Mouse (Mus musculus): ENCODE measurements around the gene Olfr372.
"Not testable (repeated sequence)": the region's sequence is repeated elsewhere in the genome, so short reads cannot be mapped to it uniquely, and the experiment has no call there.

Olfr372 gene

DNA sequence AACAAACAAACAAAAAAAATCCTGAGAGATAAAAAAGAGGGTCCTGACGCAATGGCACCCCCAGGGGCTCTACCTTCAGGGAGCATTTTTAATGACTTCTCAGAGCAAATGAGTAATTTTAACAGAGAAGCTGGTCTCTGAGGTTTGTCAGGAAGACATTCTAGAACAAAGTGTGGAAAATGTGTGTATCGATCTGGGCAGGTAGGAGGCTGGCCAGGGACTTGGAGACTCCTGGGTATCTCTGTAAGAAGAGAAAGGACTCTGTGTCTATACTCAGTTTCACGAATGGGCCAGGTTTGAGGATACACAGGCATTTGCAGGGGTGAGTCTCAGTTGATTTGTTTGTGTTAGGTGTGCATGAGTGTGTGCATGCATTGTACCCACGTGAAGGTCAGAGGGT is at the start of gene Olfr372:
Gene Olfr372, plus strand, starts transcription at position 301 of the 400 bp plus-strand sequence.
- not testable (repeated sequence) for DNase-seq (ENCODE audit: low spot score in 2 of 2)

DNA sequence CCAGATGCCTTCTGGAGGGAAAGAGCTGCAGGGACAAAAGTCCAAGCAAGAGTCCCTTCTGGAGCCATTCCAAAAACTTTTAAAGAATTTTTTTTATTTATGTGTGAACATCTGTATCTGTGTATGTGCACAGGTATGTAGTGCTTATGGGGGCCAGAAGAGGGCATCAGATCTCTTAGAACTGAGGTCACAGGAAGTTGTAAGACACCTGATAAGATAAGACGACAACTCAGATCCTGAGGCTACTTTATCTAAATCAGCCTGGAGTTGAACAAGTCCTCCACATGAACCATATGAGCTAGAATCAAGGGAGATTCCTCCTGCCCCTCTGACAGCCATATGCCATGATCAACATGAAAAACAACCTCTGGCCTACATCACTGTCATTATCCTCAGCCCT is 41.6 kb upstream of the Olfr372 start:
- DNase-seq (ENCODE audit: low spot score in 2 of 2) = no peak

- DNase-seq (ENCODE audit: low spot score in 2 of 2) = no peak
Measured at GRCm38 (mm10) chr8:72000223-72000622, 40.8 kb upstream of the Olfr372 start.

DNA sequence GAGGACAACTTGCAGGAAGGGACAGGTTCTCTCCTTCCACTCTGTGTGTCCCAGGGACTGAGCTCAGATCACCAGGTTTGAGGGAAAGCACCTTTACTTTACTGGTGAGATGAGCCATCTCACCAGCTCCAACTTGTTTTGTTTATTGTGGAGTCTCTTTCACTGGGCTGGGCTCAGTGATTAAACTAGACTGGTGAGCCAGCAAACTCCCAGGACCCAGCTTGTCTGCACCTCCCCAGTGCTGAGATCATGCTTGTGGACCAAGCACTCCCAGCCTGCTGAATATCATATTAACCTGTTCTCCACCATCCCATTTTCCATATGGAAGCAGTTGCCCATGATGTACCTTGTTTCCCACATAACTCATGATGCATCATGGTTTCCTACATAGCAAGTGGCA is 38.1 kb upstream of the Olfr372 start:
- DNase-seq (ENCODE audit: low spot score in 2 of 2) = no peak

GRCm38 (mm10) chr8:72005912-72006311 is 35.1 kb upstream of the Olfr372 start:
- no peak for DNase-seq (ENCODE audit: low spot score in 2 of 2)

DNA sequence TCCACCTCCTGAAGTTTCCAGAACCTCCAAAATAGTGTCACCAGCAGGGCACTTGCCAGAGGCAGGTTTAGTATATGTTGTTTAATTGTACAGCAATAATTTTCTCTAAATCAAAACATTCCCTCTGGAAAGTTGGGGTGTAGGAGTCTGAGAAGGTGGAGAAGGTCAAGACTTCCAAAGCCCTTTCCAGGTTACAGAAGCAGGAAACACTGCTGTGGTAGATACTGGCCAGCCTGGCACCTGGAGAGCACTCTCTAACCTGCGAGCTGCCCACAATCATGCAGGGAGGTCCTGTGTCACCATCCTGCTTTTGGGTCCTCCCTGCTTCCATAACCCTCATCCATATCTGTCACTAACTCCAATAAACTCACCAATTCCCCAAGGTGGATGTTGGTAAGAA is 34.3 kb upstream of the Olfr372 start:
- no peak for DNase-seq (ENCODE audit: low spot score in 2 of 2)

GRCm38 (mm10) chr8:72008134-72008641 is 32.8 kb upstream of the Olfr372 start:
- DNase-seq (ENCODE audit: low spot score in 2 of 2) = peak; percentile 75 to 79

DNA sequence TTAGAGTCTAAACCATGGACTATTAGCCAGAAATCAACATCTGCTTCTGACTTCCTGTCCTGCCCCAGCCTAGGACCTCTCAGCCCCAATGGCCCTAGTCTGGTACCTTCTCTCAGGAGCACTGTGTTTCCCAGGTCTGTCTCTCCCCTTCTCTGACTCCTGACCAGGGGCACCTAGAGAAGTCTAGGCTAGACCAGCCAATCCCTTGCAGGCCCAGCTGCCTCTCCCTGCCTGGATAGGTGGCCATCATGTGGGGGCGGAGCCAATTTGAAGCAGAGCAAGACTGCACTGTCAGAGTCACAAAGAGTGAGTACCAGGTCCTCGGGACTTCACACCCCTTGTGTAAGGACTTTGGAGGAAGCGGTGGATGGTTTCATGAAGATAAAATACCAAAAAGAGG is 31.5 kb upstream of the Olfr372 start, which contains the start of gene Cyp4f18:
Gene Cyp4f18, minus strand, starts transcription at position 154 of the 400 bp plus-strand sequence.
- peak; percentile 84 to 86 for DNase-seq (ENCODE audit: low spot score in 2 of 2)

- DNase-seq (ENCODE audit: low spot score in 2 of 2) = peak; percentile 63 to 69
Measured at GRCm38 (mm10) chr8:72013506-72014228, 27.4 kb upstream of the Olfr372 start.

DNA sequence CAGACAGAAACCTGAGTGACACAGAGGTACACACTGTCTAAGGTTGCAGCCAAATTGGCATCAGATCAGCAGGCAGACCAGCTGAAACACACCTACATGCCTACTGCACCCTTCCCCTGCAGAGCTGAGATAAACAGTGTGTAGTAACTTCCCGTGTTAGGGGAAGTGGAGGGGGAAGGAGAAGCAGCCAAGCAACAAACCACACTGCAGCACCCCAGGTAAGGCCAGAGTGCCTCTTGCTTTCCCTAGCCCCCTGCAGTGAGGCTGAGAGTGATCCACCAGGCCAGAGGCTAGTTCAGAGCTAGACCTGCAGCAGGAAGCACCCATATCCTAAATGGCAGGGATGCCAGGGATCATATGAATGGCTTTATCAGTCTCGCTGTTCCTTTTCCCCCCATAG is 23.7 kb upstream of the Olfr372 start:
- DNase-seq (ENCODE audit: low spot score in 2 of 2) = peak; percentile 87 to 88

DNA sequence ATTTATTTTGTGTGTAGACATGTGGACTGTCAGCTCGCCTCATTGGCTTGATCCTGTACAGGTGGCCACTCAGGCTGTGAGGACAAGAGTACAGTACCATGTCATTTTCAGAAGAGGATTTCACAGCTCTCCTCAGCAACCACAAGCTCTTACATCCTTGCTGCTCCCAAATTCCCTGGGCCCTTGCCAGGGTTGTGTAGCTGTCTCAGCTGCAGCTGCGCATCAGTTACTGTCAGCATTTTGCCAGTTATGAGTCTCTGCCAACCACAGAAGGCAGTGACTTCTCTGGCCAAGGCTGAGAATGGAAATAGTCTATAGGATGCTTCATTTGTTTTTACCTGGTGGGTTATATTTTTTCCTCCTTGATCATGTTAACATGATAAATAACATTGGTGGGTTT is 22.9 kb upstream of the Olfr372 start:
- no peak for DNase-seq (ENCODE audit: low spot score in 2 of 2)

DNA sequence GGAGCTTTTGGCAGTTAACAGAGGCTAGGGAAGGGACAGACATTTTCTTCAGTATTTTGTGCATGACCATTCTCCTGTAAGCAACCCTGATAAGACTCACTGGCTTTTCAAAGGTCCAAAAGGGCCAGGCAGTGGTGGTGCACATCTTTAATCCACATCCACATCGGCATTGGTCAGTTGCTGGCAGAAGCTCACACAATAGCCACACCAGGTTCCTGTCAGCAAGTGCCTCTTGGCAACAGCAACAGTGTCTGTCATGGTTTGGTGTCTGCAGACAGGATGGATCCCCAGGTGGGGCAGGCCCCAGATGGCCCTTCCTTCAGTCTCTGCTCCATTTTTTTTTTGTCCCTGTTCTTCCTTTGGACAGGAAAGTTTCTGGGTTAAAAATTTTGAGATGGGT is 22.0 kb upstream of the Olfr372 start:
- not testable (repeated sequence) for DNase-seq (ENCODE audit: low spot score in 2 of 2)

DNA sequence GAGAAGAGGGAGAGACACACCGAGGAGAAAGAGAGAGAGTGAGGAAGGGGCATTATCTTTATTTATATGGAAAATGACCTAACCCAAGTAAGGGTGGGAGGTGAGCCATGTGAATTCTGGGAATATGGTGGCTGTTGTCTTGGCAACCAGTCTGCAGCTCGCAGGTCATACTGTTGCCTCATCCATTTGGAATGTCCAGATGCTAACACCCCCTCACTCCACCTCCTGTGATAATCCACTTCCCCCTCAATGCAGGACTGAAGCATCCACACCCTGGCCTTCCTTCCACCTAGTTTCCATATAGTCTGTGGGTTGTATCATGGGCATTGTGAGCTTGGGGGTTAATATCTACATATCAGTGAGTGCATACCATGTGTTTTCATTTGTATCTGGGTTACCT is 21.2 kb upstream of the Olfr372 start:
- DNase-seq (ENCODE audit: low spot score in 2 of 2) = no peak

- not testable (repeated sequence) for DNase-seq (ENCODE audit: low spot score in 2 of 2)
Measured at GRCm38 (mm10) chr8:72024886-72025285, 16.1 kb upstream of the Olfr372 start.

- DNase-seq (ENCODE audit: low spot score in 2 of 2) = peak; percentile 58 to 61
Measured at GRCm38 (mm10) chr8:72032926-72033325, 8.1 kb upstream of the Olfr372 start.

GRCm38 (mm10) chr8:72042493-72042892 is 1.5 kb downstream of the Olfr372 start:
- DNase-seq (ENCODE audit: low spot score in 2 of 2) = peak; percentile 37 to 41

DNA sequence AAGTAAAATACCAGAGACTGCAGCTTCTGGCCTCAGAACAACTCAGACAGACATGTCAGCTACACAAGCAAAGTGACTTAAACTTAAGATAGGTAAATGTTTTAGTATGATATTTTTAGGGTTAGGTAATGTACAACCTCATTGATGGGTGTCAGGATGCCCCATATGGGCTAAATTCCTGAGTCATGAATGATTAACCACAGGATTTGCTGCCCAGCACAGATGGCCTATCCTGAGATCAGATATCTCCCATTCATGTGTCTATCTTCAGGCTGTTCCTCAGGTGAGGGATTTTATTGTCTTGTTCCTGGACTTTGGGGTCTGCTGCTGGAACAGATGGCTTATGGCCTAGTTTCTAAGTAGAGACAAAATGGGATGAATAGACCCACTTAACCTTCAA is 13.6 kb downstream of the Olfr372 start:
- DNase-seq (ENCODE audit: low spot score in 2 of 2) = not testable (repeated sequence)

DNA sequence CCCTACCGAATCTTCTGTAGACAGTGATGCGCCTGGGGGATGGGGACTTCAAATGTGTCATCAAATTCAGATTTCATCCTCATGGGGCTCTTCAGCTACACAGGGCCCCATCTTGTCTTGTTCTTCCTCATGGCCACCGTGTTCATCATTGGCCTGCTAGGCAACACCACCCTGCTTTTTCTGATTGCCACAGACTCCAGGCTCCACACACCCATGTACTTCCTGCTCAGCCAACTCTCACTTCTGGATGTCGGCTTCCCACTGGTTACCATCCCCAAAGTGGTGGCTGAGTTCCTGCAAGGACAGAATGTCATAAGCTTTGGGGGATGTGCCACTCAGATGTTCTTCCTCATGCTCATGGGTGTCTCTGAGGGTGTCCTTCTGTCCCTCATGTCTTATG is 16.6 kb downstream of the Olfr372 start:
- not testable (repeated sequence) for DNase-seq (ENCODE audit: low spot score in 2 of 2)

GRCm38 (mm10) chr8:72066819-72067399 is 25.9 kb downstream of the Olfr372 start:
- peak; percentile 50 to 61 for DNase-seq (ENCODE audit: low spot score in 2 of 2)

GRCm38 (mm10) chr8:72082877-72083276 is 41.9 kb downstream of the Olfr372 start, which contains the start of gene Olfr373:
TSS of gene Olfr373 (plus strand) at chr8:72083177.
- not testable (repeated sequence) for DNase-seq (ENCODE audit: low spot score in 2 of 2)

GRCm38 (mm10) chr8:72084744-72085143 is 43.7 kb downstream of the Olfr372 start:
- peak in 1 of 2 experiments; percentile 27 for DNase-seq (ENCODE audit: low spot score in 2 of 2)

DNA sequence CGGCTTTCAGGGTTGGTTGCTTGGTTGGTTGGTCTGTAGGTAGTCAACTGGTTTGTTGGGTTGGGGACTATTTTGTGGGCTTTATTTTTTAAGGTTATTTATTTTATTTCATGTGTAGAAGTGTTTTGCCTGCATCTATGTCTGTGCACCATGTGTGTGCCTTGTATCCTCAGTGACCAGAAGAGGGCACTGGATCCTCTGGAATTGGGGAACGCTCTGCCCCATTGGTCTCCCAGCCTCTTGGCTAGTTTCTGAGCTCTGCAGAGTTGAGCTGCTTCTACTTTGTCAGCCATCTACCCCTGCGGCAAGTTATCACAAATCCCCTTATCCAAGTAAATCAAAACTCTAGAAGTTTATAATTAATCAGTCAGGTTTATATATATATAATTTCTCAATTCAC is 46.6 kb downstream of the Olfr372 start:
- DNase-seq (ENCODE audit: low spot score in 2 of 2) = not testable (repeated sequence)

GRCm38 (mm10) chr8:72096721-72097120 is 55.7 kb downstream of the Olfr372 start:
- not testable (repeated sequence) for DNase-seq (ENCODE audit: low spot score in 2 of 2)

Data from spleen, postnatal 36 days (tissue).